Mouse (Mus musculus) kidney, embryonic 14.5 days (tissue): ENCODE results near the gene Sufu. TPM values are rescaled to one million over a fixed set of nuclear protein-coding genes. Genes with fewer than 3 reads are reported as not detected.
A peak's percentile ranks its signal among the peaks of the same experiment; 100 is the strongest.

Source experiments
- ATAC-seq: fragments of 200-750 bp; cut with Nextera tagmentation; 2 replicates; pipeline ENCODE4 v1.8.0; 2017; ENCODE audit warnings: moderate number of reproducible peaks, mild to moderate bottlenecking, moderate TSS enrichment, moderate library complexity; ENCODE audit not compliant: low FRiP score, low TSS enrichment
- H3K27ac ChIP-seq: fragments of 300-500 bp; sonication (generic); 2 replicates; pipeline ENCODE4 v1.5.1; 2014; ENCODE audit warnings: low read depth, mild to moderate bottlenecking, low read length, moderate library complexity, mixed read lengths
- H3K27me3 ChIP-seq: fragments of 300-500 bp; sonication (generic); 2 replicates; pipeline ENCODE4 v1.6.1; 2014; ENCODE audit warnings: mild to moderate bottlenecking, low read length; ENCODE audit not compliant: control insufficient read depth, insufficient read depth
- H3K36me3 ChIP-seq: fragments of 300-500 bp; sonication (generic); 2 replicates; pipeline ENCODE4 v1.6.1; 2014; ENCODE audit warnings: low read length, mixed read lengths; ENCODE audit not compliant: control insufficient read depth, insufficient read depth
- H3K4me1 ChIP-seq: fragments of 300-500 bp; sonication (generic); 2 replicates; pipeline ENCODE4 v1.6.1; 2014; ENCODE audit warnings: low read length, mixed read lengths; ENCODE audit not compliant: control insufficient read depth, insufficient read depth
- H3K4me2 ChIP-seq: fragments of 300-500 bp; sonication (generic); replicated peaks from 2 replicates; pipeline ENCODE4 v1.6.1; 2014; ENCODE audit warnings: low read depth, mild to moderate bottlenecking, low read length
- H3K4me3 ChIP-seq: fragments of 300-500 bp; sonication (generic); 2 replicates; pipeline ENCODE4 v1.5.1; 2014; ENCODE audit warnings: mild to moderate bottlenecking, low read length
- H3K9ac ChIP-seq: fragments of 300-500 bp; sonication (generic); 2 replicates; pipeline ENCODE4 v1.6.1; 2014; ENCODE audit warnings: low read depth, mild to moderate bottlenecking, low read length, moderate library complexity
- H3K9me3 ChIP-seq: fragments of 300-500 bp; sonication (generic); 2 replicates; pipeline ENCODE4 v1.6.1; 2016; ENCODE audit warnings: low read length; ENCODE audit not compliant: control insufficient read depth
- WGBS: fragments of 180-500 bp; shearing (Covaris S2); extraction: QIAGEN DNeasy Blood & Tissue Kit; methylation state at CpG from one replicate; pipeline ENCODE4 v1.1.7; 2014; 5-methylcytosine and 5-hydroxymethylcytosine counted together
- polyA plus RNA-seq: library from polyadenylated mRNA; unstranded; fragments of >200 nt; fragmentation: Nextera tagmentation; extraction: Ambion mirVana; gene quantifications from 2 replicates; pipeline ENCODE4 v1.2.1, GENCODE M21; 2014

Sufu gene
- polyA plus RNA-seq, 1 experiment from 2014 or later = 48.8 TPM

GRCm38 (mm10) chr19:46528529-46529213, 132.0 kb downstream of the Sufu start:
- peaks cover 80% of the 10 kb centered on the region for H3K4me1 ChIP-seq
- H3K9ac ChIP-seq = peak overlapping the region; percentile 46
- H3K4me2 ChIP-seq = peak overlapping the region; percentile 34
- peak overlapping the region; percentile 24; the same call in 1 of the 2 replicates for H3K4me3 ChIP-seq
- no peaks in the 10 kb centered on the region for H3K27me3 ChIP-seq
- peak overlapping the region; percentile 91 for H3K27ac ChIP-seq
- no peaks in the 10 kb centered on the region for H3K36me3 ChIP-seq
- WGBS = 1% methylated on average over 20 of the region's 20 CpGs
- peak; percentile 30 for ATAC-seq
- H3K9me3 ChIP-seq = no peaks in the 10 kb centered on the region

GRCm38 (mm10) chr19:46529601-46530448, 133.1 kb downstream of the Sufu start:
- ATAC-seq = no peak
- H3K4me3 ChIP-seq = no peak overlapping the region
- no peaks in the 10 kb centered on the region for H3K9me3 ChIP-seq
- H3K27ac ChIP-seq = peak overlapping the region; percentile 91
- no peaks in the 10 kb centered on the region for H3K36me3 ChIP-seq
- H3K4me2 ChIP-seq = peak overlapping the region; percentile 34
- WGBS = 16% methylated on average over 13 of the region's 13 CpGs
- peak overlapping the region; percentile 46 for H3K9ac ChIP-seq
- no peaks in the 10 kb centered on the region for H3K27me3 ChIP-seq
- H3K4me1 ChIP-seq = peaks cover 80% of the 10 kb centered on the region

- H3K9me3 ChIP-seq = no peaks in the 10 kb centered on the region
- no peak overlapping the region for H3K4me3 ChIP-seq
- H3K4me1 ChIP-seq = peaks cover 77% of the 10 kb centered on the region
- no peaks in the 10 kb centered on the region for H3K36me3 ChIP-seq
- peak overlapping the region; percentile 32 for H3K4me2 ChIP-seq
- no peaks in the 10 kb centered on the region for H3K27me3 ChIP-seq
- H3K9ac ChIP-seq = peak overlapping the region; percentile 46
- WGBS = 15% methylated on average over 8 of the region's 8 CpGs
- peak overlapping the region; percentile 91 for H3K27ac ChIP-seq
- ATAC-seq = no peak
These were observed 133.8 kb downstream of the Sufu start for GRCm38 (mm10) chr19:46530449-46530990.

- H3K4me2 ChIP-seq = peak overlapping the region; percentile 32
These were observed 134.7 kb downstream of the Sufu start for GRCm38 (mm10) chr19:46531071-46532030.

GRCm38 (mm10) chr19:46532031-46532688, 135.5 kb downstream of the Sufu start:
- 5% methylated on average over 10 of the region's 10 CpGs for WGBS
- Histone ChIP-seq H3K27ac (peak overlapping the region; percentile 91), H3K27me3 (no peaks in the 10 kb centered on the region), H3K9ac (no peak overlapping the region), H3K4me1 (peaks cover 74% of the 10 kb centered on the region), H3K4me2 (peak overlapping the region; percentile 25; the same call in 1 of the 2 replicates), H3K36me3 (peaks cover 3% of the 10 kb centered on the region; the same call in 1 of the 2 replicates), H3K4me3 (no peak overlapping the region), H3K9me3 (no peaks in the 10 kb centered on the region)
- ATAC-seq = peak; percentile 17

More at GRCm38 (mm10) chr19:46531071-46532030, 134.7 kb downstream of the Sufu start:
- 0 out of 2 replicates have a peak, but pooled peaks cover 3% of the 10 kb centered on the region for H3K36me3 ChIP-seq
- WGBS = 8% methylated on average over 16 of the region's 16 CpGs
- no peak for ATAC-seq
- peak overlapping the region; percentile 91 for H3K27ac ChIP-seq
- 0 out of 2 replicates have a peak overlapping the region, but pooled peaks have one; percentile 46 for H3K9ac ChIP-seq
- H3K9me3 ChIP-seq = no peaks in the 10 kb centered on the region
- no peaks in the 10 kb centered on the region for H3K27me3 ChIP-seq
- no peak overlapping the region for H3K4me3 ChIP-seq
- H3K4me1 ChIP-seq = peaks cover 74% of the 10 kb centered on the region

- Histone ChIP-seq H3K4me1 (peaks cover 71% of the 10 kb centered on the region), H3K9me3 (no peaks in the 10 kb centered on the region), H3K4me3 (no peak overlapping the region), H3K36me3 (peaks cover 3% of the 10 kb centered on the region; the same call in 1 of the 2 replicates), H3K27ac (peak overlapping the region; percentile 91), H3K27me3 (no peaks in the 10 kb centered on the region), H3K4me2 (peak overlapping the region; percentile 5; the same call in 1 of the 2 replicates), H3K9ac (0 out of 2 replicates have a peak overlapping the region, but pooled peaks have one; percentile 12)
- ATAC-seq = peak; percentile 45
- whole genome bisulfite sequencing = 13% methylated on average over 4 of the region's 4 CpGs
These were observed 136.4 kb downstream of the Sufu start for GRCm38 (mm10) chr19:46533066-46533465.

- Histone ChIP-seq H3K4me3 (no peak overlapping the region), H3K9ac (0 out of 2 replicates have a peak overlapping the region, but pooled peaks have one; percentile 18), H3K27ac (peak overlapping the region; percentile 91), H3K27me3 (no peaks in the 10 kb centered on the region), H3K36me3 (peaks cover 3% of the 10 kb centered on the region; the same call in 1 of the 2 replicates), H3K9me3 (no peaks in the 10 kb centered on the region), H3K4me2 (no peak overlapping the region), H3K4me1 (peaks cover 66% of the 10 kb centered on the region)
- 34% methylated on average over 5 of the region's 5 CpGs for WGBS
- no peak for ATAC-seq
These were observed 136.8 kb downstream of the Sufu start for GRCm38 (mm10) chr19:46533525-46533924.
